Mouse (Mus musculus) hindlimb bud, embryonic 11.5 days (tissue): ENCODE results near the gene Mipol1.

Experiments used
- DNase-seq: peaks from one replicate; pipeline ENCODE4 v3.0.0-alpha.2; 2012; ENCODE audit warnings: low read depth, low spot score; ENCODE audit errors: extremely low spot score

Gene Mipol1

DNA sequence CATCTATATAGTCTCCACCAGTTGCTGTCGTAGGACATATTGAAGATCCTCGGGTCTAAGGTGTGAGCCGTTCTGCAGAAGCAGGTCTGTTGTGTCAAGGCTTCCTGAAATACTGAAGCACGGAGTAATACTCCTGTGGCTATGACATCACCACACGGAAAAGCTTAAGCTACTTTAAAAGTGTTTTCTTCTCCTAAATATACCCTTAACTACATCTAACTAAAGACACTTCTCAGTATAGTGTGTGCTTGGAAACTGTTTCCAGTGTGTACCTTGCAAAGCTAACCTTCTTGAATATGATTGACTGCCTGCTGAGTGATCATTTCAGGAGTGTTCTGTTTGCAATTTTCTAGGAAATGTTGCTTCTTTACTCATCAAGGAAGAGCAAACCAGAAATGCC is 281.3 kb downstream of the Mipol1 start:
- DNase-seq = no peak

DNA sequence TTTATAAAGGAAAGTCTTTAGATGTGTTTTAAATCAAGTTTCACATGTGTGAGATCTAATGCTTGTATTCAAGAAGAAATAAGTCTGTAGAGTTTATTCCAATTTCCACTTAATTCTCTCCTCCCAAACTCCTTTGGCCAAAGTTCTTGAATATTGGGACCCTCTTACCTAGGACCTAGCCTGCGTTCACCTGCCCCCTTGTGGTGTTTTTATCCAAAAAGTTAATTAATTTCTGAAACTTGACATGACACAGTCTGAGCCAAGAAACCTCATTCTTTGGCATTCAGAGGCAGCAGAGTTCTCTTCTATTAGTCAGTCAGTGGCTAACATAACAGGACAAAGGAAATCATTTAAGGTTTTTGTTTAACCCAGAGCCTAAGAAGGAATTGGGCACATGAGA is 284.3 kb downstream of the Mipol1 start:
- DNase-seq = no peak

DNA sequence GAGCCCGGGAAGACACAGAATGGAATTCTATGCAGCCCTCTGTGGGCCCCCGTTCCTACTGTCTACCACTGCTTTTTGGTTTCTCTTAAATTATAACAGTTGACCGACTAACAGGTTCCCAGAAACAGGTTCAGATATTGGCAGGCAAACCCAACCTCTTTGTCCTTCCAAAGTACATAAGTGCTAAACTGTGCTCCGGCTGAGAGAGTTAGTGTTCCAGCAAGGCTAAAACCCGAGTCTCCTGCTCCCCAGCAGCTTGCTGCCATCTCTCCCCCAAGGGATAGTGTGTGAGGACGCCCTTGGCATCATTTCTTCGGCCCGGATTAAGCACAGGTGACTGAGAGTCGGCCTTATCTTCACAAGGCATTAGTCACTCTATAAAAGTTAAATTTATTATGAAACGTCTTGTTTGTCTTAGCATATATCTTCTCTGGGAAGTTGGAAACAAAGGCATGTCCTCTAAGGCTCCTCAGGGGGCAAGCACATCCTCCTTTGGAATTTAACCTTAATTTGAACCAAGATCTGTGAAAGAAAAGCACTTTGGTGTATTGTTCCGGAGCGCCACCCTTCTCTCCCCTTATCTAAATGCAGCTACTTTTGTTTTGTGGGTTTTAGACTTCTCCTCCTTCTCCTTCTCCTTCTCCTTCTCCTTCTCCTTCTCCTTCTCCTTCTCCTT is 285.6 kb downstream of the Mipol1 start:
- no peak for DNase-seq

DNA sequence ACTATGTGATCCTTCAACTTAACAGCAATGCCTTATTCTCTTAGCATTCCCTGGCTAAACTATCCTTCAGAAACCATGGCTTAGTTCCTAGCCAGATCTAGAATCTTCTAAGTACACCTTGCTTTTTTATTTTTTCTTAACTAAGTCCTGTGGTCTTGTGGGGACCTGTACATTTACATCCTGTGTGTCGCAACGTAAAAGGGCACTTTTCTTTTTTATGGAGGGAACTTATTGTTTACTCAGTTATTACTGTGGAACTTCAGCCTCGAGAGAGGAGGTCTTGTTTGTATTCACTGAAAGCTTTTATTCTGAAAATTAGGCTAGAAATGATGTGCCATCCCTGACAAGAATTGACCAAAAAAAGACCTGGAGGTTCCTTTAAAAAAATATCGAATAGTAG is 298.1 kb downstream of the Mipol1 start:
- DNase-seq = no peak

DNA sequence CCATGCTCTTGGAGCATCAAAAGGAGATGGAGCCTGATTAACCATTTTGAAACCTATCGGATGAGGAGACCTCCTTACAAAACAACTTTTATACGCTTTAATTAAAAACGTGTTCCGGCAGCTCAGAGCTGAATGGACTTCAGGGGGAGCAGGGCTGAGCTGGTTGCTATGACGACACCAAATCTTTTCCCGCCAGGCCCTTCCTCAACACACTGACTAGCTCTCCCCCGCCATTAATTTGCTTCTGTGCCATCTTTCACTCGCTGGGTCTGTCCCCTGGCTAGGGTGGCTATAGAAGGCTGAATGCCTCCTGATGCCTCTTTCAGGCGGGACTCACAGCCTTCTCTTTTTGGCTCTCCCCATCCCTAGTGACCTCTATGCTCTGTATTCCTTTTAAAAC is 300.2 kb downstream of the Mipol1 start:
- no peak for DNase-seq

GRCm38 (mm10) chr12:57534517-57534878 is 304.3 kb downstream of the Mipol1 start:
- no peak for DNase-seq

GRCm38 (mm10) chr12:57534879-57535611 is 304.8 kb downstream of the Mipol1 start:
- DNase-seq = no peak

GRCm38 (mm10) chr12:57536056-57536908 is 306.1 kb downstream of the Mipol1 start:
- no peak for DNase-seq

DNA sequence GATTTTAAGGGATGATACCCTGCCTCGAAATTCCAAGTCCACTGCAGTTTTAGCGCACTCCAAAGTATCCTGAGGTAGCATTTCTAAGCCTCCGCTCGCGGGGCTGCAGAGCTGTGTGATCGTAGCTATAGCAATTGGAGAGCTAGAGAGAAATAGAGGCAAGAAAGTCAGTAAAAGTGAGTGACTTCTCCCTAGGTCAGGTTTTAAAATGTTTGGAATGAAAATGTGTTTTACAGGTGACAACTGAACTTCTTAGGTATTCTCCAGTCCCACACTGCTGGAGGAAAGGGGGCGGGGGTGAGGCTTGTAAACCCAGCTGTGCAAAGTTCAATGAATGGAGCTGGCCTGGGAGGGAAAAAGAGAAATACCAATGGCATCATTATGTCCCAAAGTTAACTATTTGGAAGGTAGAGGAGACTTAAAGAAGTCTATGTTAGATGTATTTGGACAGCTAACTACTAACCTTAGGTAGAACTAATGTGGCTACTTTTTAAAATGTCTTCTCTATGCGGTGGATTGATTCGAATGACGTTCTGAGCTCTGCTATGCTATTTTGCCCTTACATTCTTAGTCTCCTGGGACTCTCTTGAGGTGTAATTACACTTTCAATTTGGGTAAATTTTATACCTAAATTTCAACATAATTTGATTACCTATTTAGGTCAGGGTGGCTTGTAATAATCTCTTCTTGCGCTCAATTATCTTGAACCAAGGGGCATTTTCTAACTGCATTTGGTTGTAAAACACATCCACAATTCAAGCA is 306.9 kb downstream of the Mipol1 start:
- DNase-seq = no peak

- DNase-seq = no peak
Measured at GRCm38 (mm10) chr12:57537791-57538587, 307.8 kb downstream of the Mipol1 start.

- DNase-seq = no peak
Measured at GRCm38 (mm10) chr12:57538588-57539550, 308.6 kb downstream of the Mipol1 start.

GRCm38 (mm10) chr12:57539551-57539985 is 309.3 kb downstream of the Mipol1 start:
- no peak for DNase-seq

GRCm38 (mm10) chr12:57541118-57541517 is 310.9 kb downstream of the Mipol1 start:
- no peak for DNase-seq

DNA sequence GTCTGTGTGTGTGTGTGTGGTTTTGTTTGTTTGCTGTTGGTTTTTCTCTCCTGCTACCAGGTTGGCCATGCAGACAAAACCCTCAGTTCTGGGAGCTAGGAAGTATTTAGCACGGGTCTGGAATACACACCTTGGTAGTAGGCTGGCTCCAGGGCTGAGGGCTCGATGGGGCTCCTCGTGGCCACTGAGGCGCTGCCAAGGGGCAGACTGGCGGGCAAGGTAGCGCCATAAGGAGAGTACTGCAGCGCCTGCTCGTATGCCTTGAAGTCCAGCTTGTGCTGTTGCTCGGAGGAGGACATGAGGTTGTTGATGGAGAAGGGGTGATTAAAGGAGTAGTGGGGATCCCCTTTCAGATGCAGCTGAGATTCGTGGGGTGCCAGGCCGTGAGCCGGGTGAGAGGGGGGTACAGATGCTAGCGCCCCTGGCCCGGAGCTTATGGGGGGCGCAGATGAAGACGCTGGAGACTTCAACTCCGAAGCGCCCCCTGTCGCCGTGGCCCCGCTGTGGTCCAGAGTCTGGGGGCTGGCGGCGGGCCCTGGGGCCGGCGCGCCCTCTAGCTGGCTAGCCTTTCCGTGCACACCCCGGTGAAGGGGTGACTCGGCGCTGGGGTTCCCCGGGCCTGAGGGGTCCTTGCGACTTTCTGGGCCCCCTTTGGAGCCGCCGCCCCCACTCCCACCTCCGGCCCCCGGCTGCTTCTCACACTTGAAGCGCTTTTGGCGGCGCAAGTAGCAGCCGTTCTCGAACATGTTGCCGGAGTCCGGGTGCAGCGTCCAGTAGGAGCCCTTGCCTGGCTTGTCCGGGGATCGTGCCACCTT is 311.9 kb downstream of the Mipol1 start:
- DNase-seq = no peak

- DNase-seq = no peak
Measured at GRCm38 (mm10) chr12:57542746-57543626, 312.8 kb downstream of the Mipol1 start.

GRCm38 (mm10) chr12:57543627-57543991 is 313.4 kb downstream of the Mipol1 start:
- no peak for DNase-seq

DNA sequence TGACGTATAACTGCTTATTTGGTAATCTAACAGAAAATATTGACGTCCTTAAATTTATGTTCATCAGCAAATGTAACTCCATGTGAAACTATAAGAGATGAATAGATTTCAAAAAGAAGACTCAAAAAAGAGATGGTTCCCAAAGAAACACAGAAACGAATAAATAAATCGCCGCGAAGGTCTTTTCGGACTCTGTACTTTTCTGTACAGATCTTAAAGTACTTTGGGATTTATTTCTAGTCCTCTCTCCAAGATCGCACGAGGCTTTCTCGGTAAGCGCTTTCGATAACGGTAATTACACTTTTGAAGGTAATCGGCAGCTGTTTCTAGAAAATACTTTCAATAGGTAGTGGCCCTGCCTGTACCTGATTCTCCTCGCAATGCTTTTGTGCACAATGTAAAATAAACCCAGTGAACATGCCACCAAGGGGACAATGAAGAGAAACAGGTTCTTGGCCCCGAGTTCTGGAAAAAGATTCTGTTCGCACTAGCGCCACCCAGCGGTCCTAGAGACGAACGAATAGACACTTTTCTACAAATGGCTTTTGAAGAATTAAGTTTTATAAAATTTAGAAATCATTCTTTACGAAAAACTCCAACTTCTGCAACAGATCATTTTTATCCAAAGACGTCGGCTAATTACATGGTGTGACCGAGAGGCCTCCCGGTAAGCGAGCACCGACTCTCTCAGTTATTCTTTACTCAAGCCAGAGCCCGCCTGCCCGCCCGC is 314.6 kb downstream of the Mipol1 start:
- no peak for DNase-seq
